Mouse (Mus musculus): ENCODE measurements around the gene Zfp69. TPM values are rescaled to one million over a fixed set of nuclear protein-coding genes. Genes with fewer than 3 reads are reported as not detected.

Gene Zfp69
- polyA plus RNA-seq, 1 experiment: 2.3 TPM

GRCm38 (mm10) chr4:120978221-120978620 is 26.7 kb upstream of the Zfp69 start:
- no peaks in the 10 kb centered on the region for H3K27me3 ChIP-seq (ENCODE audit: control insufficient read depth, insufficient read depth, low read length)
- peaks cover 17% of the 10 kb centered on the region for H3K4me1 ChIP-seq (ENCODE audit: control insufficient read depth, insufficient read depth, insufficient read length)
- peak overlapping the region; percentile 44 for H3K27ac ChIP-seq (ENCODE audit: insufficient read depth, low read length)
- TF ChIP-seq CTCF (IDR thresholded peaks at IDR 0.05; ENCODE audit: extremely low read depth, insufficient read depth, insufficient read length, insufficient replicate concordance) (no peak), POLR2A (IDR thresholded peaks at IDR 0.05; ENCODE audit: low read depth, low read length) (no peak; the same call in 1 of the 2 replicates)
- H3K36me3 ChIP-seq (ENCODE audit: control insufficient read depth, insufficient read depth, low read length): peaks cover 20% of the 10 kb centered on the region
- DNase-seq (ENCODE audit: low read depth in 1 of 2, low spot score in 2 of 2): no peak
- WGBS: 20% methylated on average over 3 of the region's 3 CpGs
- H3K4me3 ChIP-seq (ENCODE audit: extremely low read depth, insufficient read depth, insufficient read length): no peak overlapping the region

GRCm38 (mm10) chr4:120975428-120975734 is 23.9 kb upstream of the Zfp69 start:
- Histone ChIP-seq H3K4me1 (ENCODE audit: control insufficient read depth, insufficient read depth, insufficient read length) (peaks cover 19% of the 10 kb centered on the region), H3K36me3 (ENCODE audit: control insufficient read depth, insufficient read depth, low read length) (peaks cover 31% of the 10 kb centered on the region), H3K27ac (ENCODE audit: insufficient read depth, low read length) (peak overlapping the region; percentile 82), H3K4me3 (ENCODE audit: extremely low read depth, insufficient read depth, insufficient read length) (peak overlapping the region; percentile 44; the same call in 1 of the 2 replicates), H3K27me3 (ENCODE audit: control insufficient read depth, insufficient read depth, low read length) (no peaks in the 10 kb centered on the region)
- WGBS: 19% methylated on average over 4 of the region's 4 CpGs
- peak; percentile 48 to 64 for DNase-seq (ENCODE audit: low read depth in 1 of 2, low spot score in 2 of 2)
- TF ChIP-seq CTCF (IDR thresholded peaks at IDR 0.05; ENCODE audit: extremely low read depth, insufficient read depth, insufficient read length, insufficient replicate concordance): no peak
- no peak for TF ChIP-seq POLR2A (IDR thresholded peaks at IDR 0.05; ENCODE audit: low read depth, low read length)

GRCm38 (mm10) chr4:120974711-120975427 is 23.4 kb upstream of the Zfp69 start:
- no peak for TF ChIP-seq POLR2A (IDR thresholded peaks at IDR 0.05; ENCODE audit: low read depth, low read length)
- no peak for TF ChIP-seq CTCF (IDR thresholded peaks at IDR 0.05; ENCODE audit: extremely low read depth, insufficient read depth, insufficient read length, insufficient replicate concordance)
- peaks cover 19% of the 10 kb centered on the region for H3K4me1 ChIP-seq (ENCODE audit: control insufficient read depth, insufficient read depth, insufficient read length)
- H3K27me3 ChIP-seq (ENCODE audit: control insufficient read depth, insufficient read depth, low read length): no peaks in the 10 kb centered on the region
- H3K27ac ChIP-seq (ENCODE audit: insufficient read depth, low read length): peak overlapping the region; percentile 82
- peak overlapping the region; percentile 44 for H3K4me3 ChIP-seq (ENCODE audit: extremely low read depth, insufficient read depth, insufficient read length)
- peaks cover 33% of the 10 kb centered on the region for H3K36me3 ChIP-seq (ENCODE audit: control insufficient read depth, insufficient read depth, low read length)
- 26% methylated on average over 11 of the region's 11 CpGs for WGBS
- DNase-seq (ENCODE audit: low read depth in 1 of 2, low spot score in 2 of 2): no peak

- no peaks in the 10 kb centered on the region for H3K27me3 ChIP-seq (ENCODE audit: control insufficient read depth, insufficient read depth, low read length)
- no peak for DNase-seq (ENCODE audit: low read depth in 1 of 2, low spot score in 2 of 2)
- no peak overlapping the region for H3K4me3 ChIP-seq (ENCODE audit: extremely low read depth, insufficient read depth, insufficient read length)
- TF ChIP-seq CTCF (IDR thresholded peaks at IDR 0.05; ENCODE audit: extremely low read depth, insufficient read depth, insufficient read length, insufficient replicate concordance) (no peak), POLR2A (IDR thresholded peaks at IDR 0.05; ENCODE audit: low read depth, low read length) (no peak)
- H3K27ac ChIP-seq (ENCODE audit: insufficient read depth, low read length): no peak overlapping the region
- H3K4me1 ChIP-seq (ENCODE audit: control insufficient read depth, insufficient read depth, insufficient read length): peaks cover 19% of the 10 kb centered on the region
- peaks cover 48% of the 10 kb centered on the region for H3K36me3 ChIP-seq (ENCODE audit: control insufficient read depth, insufficient read depth, low read length)
- 94% methylated on average over 8 of the region's 8 CpGs for WGBS
These were observed 20.3 kb upstream of the Zfp69 start for GRCm38 (mm10) chr4:120971842-120972241.

GRCm38 (mm10) chr4:120969382-120970146 is 18.1 kb upstream of the Zfp69 start:
- DNase-seq (ENCODE audit: low read depth in 1 of 2, low spot score in 2 of 2): peak in 1 of 2 experiments; percentile 49
- WGBS: 92% methylated on average over 5 of the region's 5 CpGs

GRCm38 (mm10) chr4:120968486-120968885 is 17.0 kb upstream of the Zfp69 start:
- peaks cover 4% of the 10 kb centered on the region; the same call in 1 of the 2 replicates for H3K4me1 ChIP-seq (ENCODE audit: control insufficient read depth, insufficient read depth, insufficient read length)
- no peak overlapping the region for H3K4me3 ChIP-seq (ENCODE audit: extremely low read depth, insufficient read depth, insufficient read length)
- peaks cover 39% of the 10 kb centered on the region for H3K36me3 ChIP-seq (ENCODE audit: control insufficient read depth, insufficient read depth, low read length)
- H3K27me3 ChIP-seq (ENCODE audit: control insufficient read depth, insufficient read depth, low read length): no peaks in the 10 kb centered on the region
- WGBS: 95% methylated on average over 9 of the region's 9 CpGs
- TF ChIP-seq POLR2A (IDR thresholded peaks at IDR 0.05; ENCODE audit: low read depth, low read length) (no peak), CTCF (IDR thresholded peaks at IDR 0.05; ENCODE audit: extremely low read depth, insufficient read depth, insufficient read length, insufficient replicate concordance) (no peak)
- H3K27ac ChIP-seq (ENCODE audit: insufficient read depth, low read length): no peak overlapping the region
- no peak for DNase-seq (ENCODE audit: low read depth in 1 of 2, low spot score in 2 of 2)

More at GRCm38 (mm10) chr4:120969382-120970146, 18.1 kb upstream of the Zfp69 start:
- Histone ChIP-seq H3K27me3 (ENCODE audit: control insufficient read depth, insufficient read depth, low read length) (no peaks in the 10 kb centered on the region), H3K4me1 (ENCODE audit: control insufficient read depth, insufficient read depth, insufficient read length) (peaks cover 6% of the 10 kb centered on the region; the same call in 1 of the 2 replicates), H3K36me3 (ENCODE audit: control insufficient read depth, insufficient read depth, low read length) (peaks cover 43% of the 10 kb centered on the region), H3K4me3 (ENCODE audit: extremely low read depth, insufficient read depth, insufficient read length) (no peak overlapping the region), H3K27ac (ENCODE audit: insufficient read depth, low read length) (no peak overlapping the region)
- TF ChIP-seq CTCF (IDR thresholded peaks at IDR 0.05; ENCODE audit: extremely low read depth, insufficient read depth, insufficient read length, insufficient replicate concordance) (peak; percentile 37; the same call in 1 of the 2 replicates), POLR2A (IDR thresholded peaks at IDR 0.05; ENCODE audit: low read depth, low read length) (no peak)

All from spleen, adult 2 months (tissue).